Mouse (Mus musculus) liver, postnatal 0 days (tissue): Measurements from ENCODE around the gene Tmem91.

Source experiments
- CTCF ChIP-seq: sonication (generic); IDR thresholded peaks from 2 replicates; pipeline ENCODE4 v1.5.1; 2016; ENCODE audit warnings: antibody characterized with exemption, low read depth
- EP300 ChIP-seq: IDR thresholded peaks from 2 replicates; pipeline ENCODE4 v1.6.1; 2016; ENCODE audit warnings: antibody characterized with exemption, low read depth, mild to moderate bottlenecking

DNA sequence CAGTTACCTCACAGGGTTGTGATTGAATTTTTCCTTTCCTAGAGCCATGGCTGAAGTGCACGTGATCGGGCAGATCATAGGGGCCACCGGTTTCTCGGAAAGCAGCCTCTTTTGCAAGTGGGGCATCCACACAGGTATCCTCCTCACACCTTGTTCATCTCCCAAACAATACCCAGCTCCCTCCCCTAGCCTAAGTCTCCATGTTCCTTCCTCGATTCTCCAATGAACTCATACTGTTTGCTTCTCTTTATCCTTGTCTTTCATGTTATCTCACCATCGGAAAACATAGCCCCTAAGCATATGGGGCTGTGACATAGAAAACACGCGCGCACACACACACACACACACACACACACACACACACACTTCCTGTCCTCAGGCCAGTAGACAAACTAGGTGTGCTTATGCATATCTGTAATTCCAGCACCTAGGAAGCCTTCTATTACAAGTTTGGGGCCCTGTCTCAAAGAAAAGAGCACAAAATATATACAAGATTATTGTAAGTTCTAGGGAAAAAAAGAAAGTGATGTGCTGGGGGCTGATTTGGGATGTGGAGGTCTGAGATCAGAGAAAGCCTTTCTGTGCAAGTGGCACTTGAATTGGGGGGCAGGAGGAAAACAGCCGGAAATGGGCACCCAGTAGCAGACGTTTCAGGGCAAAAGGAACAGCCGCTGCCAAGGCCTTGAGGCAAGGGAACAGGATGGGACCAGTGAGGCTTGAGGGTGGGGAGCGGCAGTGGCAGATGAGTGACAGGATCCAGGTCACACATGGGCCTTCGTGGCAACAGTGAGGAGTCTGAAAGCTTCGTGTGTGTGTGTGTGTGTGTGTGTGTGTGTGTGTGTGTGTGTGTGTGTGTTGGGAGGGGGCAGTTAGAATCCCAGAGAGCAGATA lies 6.6 kb upstream of the Tmem91 start:
- no peak for TF ChIP-seq CTCF
- no peak for TF ChIP-seq EP300
